10 mouse cellular contexts compared by ENCODE assay signal in genomic region chr9:74109761-74110460, GRCm38 (mm10). TPM values are rescaled to one million over a fixed set of nuclear protein-coding genes. Genes with fewer than 3 reads are reported as not detected.
DNase-seq lines count a peak whose midpoint lies in the region; ATAC-seq and TF ChIP-seq lines count a peak whose summit lies in the region.
"Had no signal": no experiment of that assay in that cellular context is flagged by ENCODE, and none has a peak within 500 bp of the region (broad histone marks: within the 10 kb centered on the region; RNA-seq: fewer than 3 reads in every experiment).

Gene Wdr72, plus strand, starts transcription at chr9:74110356.

- peak within 1 kb of the TSS; percentile 88 for H3K4me2 ChIP-seq in heart, embryonic 14.5 days (ENCODE audit: low read length)
- H3K4me2 ChIP-seq in hindbrain, embryonic 15.5 days: peak within 1 kb of the TSS; percentile 51
- peak within 1 kb of the TSS; percentile 6 for H3K4me2 ChIP-seq in myocyte (ENCODE audit: low read depth)

- TF ChIP-seq POLR2A in liver, adult 2 months (IDR thresholded peaks at IDR 0.05; ENCODE audit: extremely low read depth, insufficient read depth, low read length): no peak
- TF ChIP-seq POLR2A in myocyte (IDR thresholded peaks at IDR 0.05; ENCODE audit: insufficient read length, low read depth): no peak

- H3K9me3 ChIP-seq in heart, embryonic 14.5 days (ENCODE audit: control insufficient read depth, low read length): no peaks in the 10 kb centered on the region
- H3K9me3 ChIP-seq in hindbrain, embryonic 15.5 days: no peaks in the 10 kb centered on the region

- H3K79me2 ChIP-seq in liver, adult 2 months (ENCODE audit: control insufficient read depth, insufficient read depth, low read length): no peaks in the 10 kb centered on the region
- H3K79me2 ChIP-seq in myocyte (ENCODE audit: control insufficient read depth, insufficient read depth): no peaks in the 10 kb centered on the region

- TF ChIP-seq CTCF in liver, adult 2 months (IDR thresholded peaks at IDR 0.05; ENCODE audit: low read depth, low read length): no peak

- peak within 1 kb of the TSS; percentile 67 for H3K9ac ChIP-seq in heart, embryonic 14.5 days (ENCODE audit: low read length)
- H3K9ac ChIP-seq in hindbrain, embryonic 15.5 days: no peak within 1 kb of the TSS
- no peak within 1 kb of the TSS for H3K9ac ChIP-seq in liver, adult 2 months (ENCODE audit: low read depth, low read length)

- H3K27me3 ChIP-seq in heart, embryonic 14.5 days (ENCODE audit: control insufficient read depth, insufficient read depth, low read length): no peaks in the 10 kb centered on the region
- H3K27me3 ChIP-seq in hindbrain, embryonic 15.5 days: 0 out of 2 replicates have a peak, but pooled peaks cover 2% of the 10 kb centered on the region
- no peaks in the 10 kb centered on the region for H3K27me3 ChIP-seq in liver, adult 2 months (ENCODE audit: control insufficient read depth, insufficient read depth, low read length)
- no peaks in the 10 kb centered on the region for H3K27me3 ChIP-seq in myocyte (ENCODE audit: control insufficient read depth, insufficient read depth, insufficient read length)

- no peak for DNase-seq in heart, adult 18-20 months
- DNase-seq in liver, adult 2 months (ENCODE audit: extremely low read depth, low read depth, low spot score): no peak
- no peak for DNase-seq in left cerebral cortex, postnatal 4 days
- no peak for DNase-seq in layer of hippocampus, adult 9-11 months
- DNase-seq in gastrocnemius, adult 18-20 months (ENCODE audit: low spot score): no peak

- H3K27ac ChIP-seq in heart, embryonic 14.5 days (replicated peaks in 1 of 2; ENCODE audit: control insufficient read depth in 1 of 2, insufficient read depth in 1 of 2, low read depth in 2 of 2, low read length in 2 of 2): no peak within 1 kb of the TSS
- no peak within 1 kb of the TSS for H3K27ac ChIP-seq in hindbrain, embryonic 15.5 days (replicated peaks)
- no peak within 1 kb of the TSS for H3K27ac ChIP-seq in liver, adult 2 months (replicated peaks; ENCODE audit: insufficient read depth, low read depth, low read length)

- peaks cover 7% of the 10 kb centered on the region in 2 experiments; a peak in 3 of 4 replicates for H3K4me1 ChIP-seq in heart, embryonic 14.5 days (ENCODE audit: control insufficient read depth in 2 of 2, insufficient read depth in 2 of 2, low read length in 2 of 2)
- H3K4me1 ChIP-seq in hindbrain, embryonic 15.5 days (replicated peaks): 0 out of 2 replicates have a peak, but pooled peaks cover 4% of the 10 kb centered on the region
- H3K4me1 ChIP-seq in liver, adult 2 months (ENCODE audit: control insufficient read depth, insufficient read depth, low read length): no peaks in the 10 kb centered on the region; the same call in 1 of the 2 replicates

- no peak for ATAC-seq in heart, embryonic 14.5 days (ENCODE audit: insufficient number of reproducible peaks, insufficient read depth, low FRiP score, low read depth)
- ATAC-seq in hindbrain, embryonic 15.5 days (ENCODE audit: low FRiP score, low read depth): no peak

- 6% methylated on average over 17 of the region's 17 CpGs for WGBS in heart, embryonic 14.5 days
- 8% methylated on average over 17 of the region's 17 CpGs for WGBS in hindbrain, embryonic 15.5 days
- WGBS in liver, adult 2 months: 6% methylated on average over 16 of the region's 17 CpGs

- H3K36me3 ChIP-seq in heart, embryonic 14.5 days (ENCODE audit: control insufficient read depth, insufficient read depth, low read length): no peaks in the 10 kb centered on the region
- H3K36me3 ChIP-seq in hindbrain, embryonic 15.5 days: no peaks in the 10 kb centered on the region
- H3K36me3 ChIP-seq in liver, adult 2 months (ENCODE audit: control insufficient read depth, insufficient read depth, low read length): no peaks in the 10 kb centered on the region
- no peaks in the 10 kb centered on the region for H3K36me3 ChIP-seq in myocyte (ENCODE audit: control insufficient read depth, insufficient read depth)
- H3K36me3 ChIP-seq: G1E had no signal

- no peak within 1 kb of the TSS for H3ac ChIP-seq in myocyte (ENCODE audit: control insufficient read depth, insufficient read length)

- H3K4me3 ChIP-seq in heart, embryonic 14.5 days (ENCODE audit: control insufficient read depth in 1 of 2, insufficient read depth in 1 of 2, low read depth in 1 of 2, low read length in 2 of 2): peak within 1 kb of the TSS; percentile 38 to 44
- H3K4me3 ChIP-seq in hindbrain, embryonic 15.5 days: peak within 1 kb of the TSS; percentile 22
- H3K4me3 ChIP-seq in liver, adult 2 months (ENCODE audit: insufficient read depth, low read depth, low read length): peak within 1 kb of the TSS; percentile 20; the same call in 1 of the 2 replicates
- no peak within 1 kb of the TSS for H3K4me3 ChIP-seq in myocyte
- H3K4me3 ChIP-seq: erythroblast, embryonic 14.5 days had no signal

- intact Hi-C loops in left cerebral cortex, postnatal 4 days (cut with DNase I): no loop called here

TF ChIP-seq in myocyte, 11 proteins besides CTCF, POLR2A, EP300 and RAD21:
- no peak for TF ChIP-seq MYOG (IDR thresholded peaks at IDR 0.05; ENCODE audit: control insufficient read depth in 1 of 3, insufficient read depth in 1 of 3, insufficient read length in 2 of 3, low read depth in 2 of 3)
- TF ChIP-seq MYOD1 (IDR thresholded peaks at IDR 0.05; ENCODE audit: control insufficient read depth in 1 of 3, insufficient read length in 2 of 3, low read depth in 2 of 3): no peak
- TF ChIP-seq TCF12 (IDR thresholded peaks at IDR 0.05; ENCODE audit: insufficient read depth, poor library complexity, severe bottlenecking): no peak
- TF ChIP-seq CEBPB (IDR thresholded peaks at IDR 0.05; ENCODE audit: insufficient read depth, poor library complexity, severe bottlenecking): no peak
- no peak for TF ChIP-seq SRF (IDR thresholded peaks at IDR 0.05; ENCODE audit: control insufficient read depth, insufficient read length, low read depth)
- TF ChIP-seq USF1 (IDR thresholded peaks at IDR 0.05; ENCODE audit: low read depth): no peak
- no peak for TF ChIP-seq TCF3 (IDR thresholded peaks at IDR 0.05; ENCODE audit: insufficient read length, low read depth)
- no peak for TF ChIP-seq REST (IDR thresholded peaks at IDR 0.05; ENCODE audit: insufficient read depth, insufficient read length)
- no peak for TF ChIP-seq POLR2AphosphoS2 (IDR thresholded peaks at IDR 0.05; ENCODE audit: insufficient read length, low read depth)
- no peak for TF ChIP-seq E2F4 (IDR thresholded peaks at IDR 0.05; ENCODE audit: insufficient read depth)
- no peak for TF ChIP-seq MAX (IDR thresholded peaks at IDR 0.05; ENCODE audit: low read depth)

RNA-seq across cellular contexts. Expression of gene Wdr72, which starts in this region (rescaled TPM):
- polyA plus RNA-seq in heart, embryonic 14.5 days (2014; fragmentation: Nextera tagmentation; extraction: Ambion mirVana): 2.1 and 2.3 TPM in 2 replicates
- under 1 TPM in 1 of 2 experiments, not detected in 1; 0.15 TPM for total RNA-seq in heart, adult 18-20 months (2021)
- 0.90 and 0.97 TPM in 2 replicates for polyA plus RNA-seq in hindbrain, embryonic 15.5 days (2015; fragmentation: Nextera tagmentation; extraction: Ambion mirVana)
- total RNA-seq in liver, adult 2 months (2014; rRNA removed): under 0.01 TPM in 2 replicates
- polyA plus RNA-seq in liver, adult 2 months (2012; rRNA removed): 2.2 TPM in 1 of 2 replicates, not detected in the other
- polyA plus RNA-seq in myocyte (2012; fragmentation: generic; extraction: Trizol): not detected
- total RNA-seq in left cerebral cortex, postnatal 4 days (2021): under 1 TPM in 1 of 2 experiments, not detected in 1; 0.08 TPM
- not detected for total RNA-seq in gastrocnemius, adult 18-20 months (2021)
- polyA plus RNA-seq: erythroblast, embryonic 14.5 days; G1E had no signal

Comparison
In these comparisons a context has a peak if more than half of its experiments do, and no peak if none do; other contexts are left out.
1. H3K4me2 ChIP-seq: peak in every context shown above with its lines; median percentile 88 in heart, embryonic 14.5 days; 51 in hindbrain, embryonic 15.5 days; 6 in myocyte.